Mouse (Mus musculus) midbrain, embryonic 11.5 days (tissue): ENCODE measurements around the gene Sfxn2. TPM values are rescaled to one million over a fixed set of nuclear protein-coding genes. Genes with fewer than 3 reads are reported as not detected.

Source experiments
- ATAC-seq: fragments of 200-750 bp; cut with Nextera tagmentation; 2 replicates; pipeline ENCODE4 v1.8.0; 2017; ENCODE audit warnings: moderate TSS enrichment, moderate library complexity; ENCODE audit not compliant: low FRiP score
- DNase-seq: peaks from one replicate; pipeline ENCODE4 v3.0.0; 2015; ENCODE audit warnings: low spot score; ENCODE audit errors: missing footprints
- H3K27ac ChIP-seq: fragments of 300-500 bp; sonication (generic); 2 replicates; pipeline ENCODE4 v1.5.1; 2014; ENCODE audit warnings: low read depth, low read length
- H3K27me3 ChIP-seq: fragments of 300-500 bp; sonication (generic); 2 replicates; pipeline ENCODE4 v1.6.1; 2014; ENCODE audit warnings: mild to moderate bottlenecking, low read length, moderate library complexity, mixed read lengths; ENCODE audit not compliant: control insufficient read depth, insufficient read depth
- H3K36me3 ChIP-seq: fragments of 300-500 bp; sonication (generic); 2 replicates; pipeline ENCODE4 v1.6.1; 2014; ENCODE audit warnings: mild to moderate bottlenecking, low read length, moderate library complexity, mixed read lengths; ENCODE audit not compliant: control insufficient read depth, insufficient read depth
- H3K4me1 ChIP-seq: fragments of 300-500 bp; sonication (generic); 2 replicates; pipeline ENCODE4 v1.6.1; 2014; ENCODE audit warnings: low read length; ENCODE audit not compliant: control insufficient read depth, insufficient read depth
- H3K4me2 ChIP-seq: fragments of 300-500 bp; sonication (generic); 2 replicates; pipeline ENCODE4 v1.6.1; 2014; ENCODE audit warnings: mild to moderate bottlenecking, moderate library complexity
- H3K4me3 ChIP-seq: fragments of 300-500 bp; sonication (generic); 2 replicates; pipeline ENCODE4 v1.5.1; 2014; ENCODE audit warnings: low read depth, low read length
- H3K9ac ChIP-seq: fragments of 300-500 bp; sonication (generic); 2 replicates; pipeline ENCODE4 v1.6.1; 2014; ENCODE audit warnings: low read length
- H3K9me3 ChIP-seq: fragments of 300-500 bp; sonication (generic); 2 replicates; pipeline ENCODE4 v1.6.1; 2016; ENCODE audit warnings: low read length; ENCODE audit not compliant: control insufficient read depth
- WGBS: fragments of 180-500 bp; shearing (Covaris S2); extraction: QIAGEN DNeasy Blood & Tissue Kit; methylation state at CpG from one replicate; pipeline ENCODE4 v1.1.7; 2014; 5-methylcytosine and 5-hydroxymethylcytosine counted together
- polyA plus RNA-seq: library from polyadenylated mRNA; unstranded; fragments of >200 nt; fragmentation: Nextera tagmentation; extraction: Ambion mirVana; gene quantifications from 2 replicates; pipeline ENCODE4 v1.2.1, GENCODE M21; 2014

Gene Sfxn2
- polyA plus RNA-seq, 1 experiment from 2014 or later: 12.1 TPM

DNA sequence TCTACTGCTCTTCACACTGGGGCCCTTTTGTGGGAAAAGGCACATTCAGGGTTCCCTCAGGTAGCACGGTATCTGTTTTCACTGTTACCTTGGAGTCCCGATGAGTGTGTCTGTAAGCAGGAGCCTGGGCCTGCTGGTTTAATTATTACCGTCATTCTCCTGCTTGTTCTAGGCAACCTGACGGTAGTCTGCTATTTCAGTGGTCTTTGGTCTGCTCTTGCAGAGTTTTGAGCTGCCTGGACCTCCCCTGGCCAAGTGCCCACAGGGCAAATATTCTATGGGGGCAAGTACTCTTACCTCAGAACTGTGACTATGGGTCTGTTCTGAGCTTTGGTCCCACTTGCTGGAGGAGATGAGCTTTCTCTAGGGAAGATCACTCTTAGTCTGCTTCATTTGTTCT lies 2.0 kb downstream of the Sfxn2 start:
- Histone ChIP-seq H3K4me2 (no peak overlapping the region), H3K27me3 (no peaks in the 10 kb centered on the region), H3K36me3 (no peaks in the 10 kb centered on the region), H3K9me3 (no peaks in the 10 kb centered on the region), H3K4me3 (no peak overlapping the region), H3K4me1 (peaks cover 9% of the 10 kb centered on the region; the same call in 1 of the 2 replicates), H3K27ac (no peak overlapping the region), H3K9ac (no peak overlapping the region)
- ATAC-seq: no peak
- WGBS: 72% methylated on average over 4 of the region's 4 CpGs
- no peak for DNase-seq

DNA sequence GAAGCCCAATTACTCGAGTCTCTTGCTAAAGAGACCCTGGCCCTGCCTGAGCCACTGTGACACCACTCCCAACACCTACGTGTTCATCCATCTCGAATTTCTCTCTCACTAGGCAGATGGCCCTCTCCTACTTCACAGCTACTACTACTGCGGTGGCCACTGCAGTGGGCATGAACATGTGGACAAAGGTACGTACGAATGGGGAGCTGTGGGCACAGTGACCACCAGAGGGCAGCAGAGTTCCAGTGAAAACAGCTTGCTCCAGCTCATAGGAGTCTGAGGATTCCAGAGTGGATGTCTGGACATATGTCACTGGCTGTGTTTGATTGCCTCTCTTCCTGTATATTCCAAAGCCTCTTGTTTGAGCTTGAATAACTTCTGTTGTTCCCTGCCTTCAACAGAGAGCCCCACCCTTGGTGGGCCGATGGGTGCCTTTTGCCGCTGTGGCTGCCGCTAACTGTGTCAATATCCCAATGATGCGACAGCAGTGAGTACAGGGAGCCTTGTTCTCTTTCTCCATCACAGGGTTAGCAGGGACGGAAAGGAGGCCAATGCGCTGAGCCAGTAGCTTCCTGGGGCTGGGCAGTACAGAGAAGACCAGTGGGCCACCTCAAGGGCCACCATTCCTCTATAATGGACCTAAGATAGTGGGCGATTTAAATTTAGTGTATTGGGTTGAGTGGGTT lies 14.8 kb downstream of the Sfxn2 start:
- 61% methylated on average over 13 of the region's 13 CpGs for WGBS
- Histone ChIP-seq H3K36me3 (no peaks in the 10 kb centered on the region; the same call in 1 of the 2 replicates), H3K4me2 (no peak overlapping the region), H3K4me3 (no peak overlapping the region), H3K9ac (no peak overlapping the region), H3K4me1 (no peaks in the 10 kb centered on the region), H3K9me3 (no peaks in the 10 kb centered on the region), H3K27ac (no peak overlapping the region), H3K27me3 (no peaks in the 10 kb centered on the region)
- ATAC-seq (peak; percentile 69), DNase-seq (peak; percentile 99)

- Histone ChIP-seq H3K27ac (no peak overlapping the region), H3K4me3 (no peak overlapping the region), H3K4me2 (no peak overlapping the region), H3K4me1 (no peaks in the 10 kb centered on the region), H3K36me3 (no peaks in the 10 kb centered on the region; the same call in 1 of the 2 replicates), H3K9ac (no peak overlapping the region), H3K9me3 (no peaks in the 10 kb centered on the region), H3K27me3 (no peaks in the 10 kb centered on the region)
- WGBS: 98% methylated on average over 6 of the region's 6 CpGs
- peak; percentile 39 for DNase-seq
- no peak for ATAC-seq
Observed at GRCm38 (mm10) chr19:46591575-46591974, 18.4 kb downstream of the Sfxn2 start.

GRCm38 (mm10) chr19:46592751-46593439 lies 19.7 kb downstream of the Sfxn2 start:
- H3K36me3 ChIP-seq: no peaks in the 10 kb centered on the region; the same call in 1 of the 2 replicates
- WGBS: 90% methylated on average over 9 of the region's 9 CpGs
- ATAC-seq (no peak), DNase-seq (peak; percentile 45)
- no peak overlapping the region for H3K4me2 ChIP-seq
- no peaks in the 10 kb centered on the region for H3K4me1 ChIP-seq
- H3K4me3 ChIP-seq: no peak overlapping the region
- no peaks in the 10 kb centered on the region for H3K27me3 ChIP-seq
- no peak overlapping the region for H3K27ac ChIP-seq
- H3K9me3 ChIP-seq: no peaks in the 10 kb centered on the region
- no peak overlapping the region for H3K9ac ChIP-seq

- DNase-seq (no peak), ATAC-seq (no peak)
- 84% methylated on average over 4 of the region's 4 CpGs for WGBS
- peak overlapping the region; percentile 75; the same call in 1 of the 2 replicates for H3K4me3 ChIP-seq
- no peaks in the 10 kb centered on the region; the same call in 1 of the 2 replicates for H3K36me3 ChIP-seq
- peak overlapping the region; percentile 40 for H3K4me2 ChIP-seq
- no peaks in the 10 kb centered on the region for H3K9me3 ChIP-seq
- H3K4me1 ChIP-seq: peaks cover 10% of the 10 kb centered on the region
- H3K27me3 ChIP-seq: no peaks in the 10 kb centered on the region
- H3K9ac ChIP-seq: no peak overlapping the region
- no peak overlapping the region for H3K27ac ChIP-seq
Observed at GRCm38 (mm10) chr19:46598187-46598586, 25.0 kb downstream of the Sfxn2 start.

- H3K4me2 ChIP-seq: peak within 1 kb of the TSS; percentile 91
- peak within 1 kb of the TSS; percentile 75 for H3K4me3 ChIP-seq
- under 1% methylated on average over 21 of the region's 22 CpGs for WGBS
- no peaks in the 10 kb centered on the region for H3K9me3 ChIP-seq
- DNase-seq: peak; percentile 99
- no peak within 1 kb of the TSS for H3K27ac ChIP-seq
- peak; percentile 99 for ATAC-seq
- peak within 1 kb of the TSS; percentile 73 for H3K9ac ChIP-seq
- H3K4me1 ChIP-seq: peaks cover 10% of the 10 kb centered on the region
- no peaks in the 10 kb centered on the region; the same call in 1 of the 2 replicates for H3K36me3 ChIP-seq
- H3K27me3 ChIP-seq: no peaks in the 10 kb centered on the region
Observed at GRCm38 (mm10) chr19:46598720-46599252, 25.6 kb downstream of the Sfxn2 start, which contains the start of gene Wbp1l. Wbp1l (plus strand) TSS chr19:46599084.

- DNase-seq (peak; percentile 85), ATAC-seq (peak; percentile 12)
- Histone ChIP-seq H3K4me2 (peak overlapping the region; percentile 91), H3K36me3 (no peaks in the 10 kb centered on the region; the same call in 1 of the 2 replicates), H3K27me3 (no peaks in the 10 kb centered on the region), H3K9ac (peak overlapping the region; percentile 73), H3K27ac (no peak overlapping the region), H3K4me1 (peaks cover 10% of the 10 kb centered on the region), H3K4me3 (peak overlapping the region; percentile 75), H3K9me3 (no peaks in the 10 kb centered on the region)
- 23% methylated on average over 22 of the region's 22 CpGs for WGBS
Observed at GRCm38 (mm10) chr19:46599375-46600256, 26.5 kb downstream of the Sfxn2 start.

GRCm38 (mm10) chr19:46600371-46600770 lies 27.2 kb downstream of the Sfxn2 start:
- Histone ChIP-seq H3K27me3 (no peaks in the 10 kb centered on the region), H3K9me3 (no peaks in the 10 kb centered on the region), H3K9ac (no peak overlapping the region), H3K4me1 (peaks cover 10% of the 10 kb centered on the region), H3K4me3 (no peak overlapping the region), H3K27ac (no peak overlapping the region), H3K36me3 (no peaks in the 10 kb centered on the region), H3K4me2 (no peak overlapping the region)
- DNase-seq: peak; percentile 84
- no peak for ATAC-seq
- WGBS: 88% methylated on average over 4 of the region's 4 CpGs
